In genomic region chr3:102787369-102787768, GRCm38 (mm10) we compare ENCODE assay signal across 15 mouse cellular contexts. TPM values are rescaled to one million over a fixed set of nuclear protein-coding genes. Genes with fewer than 3 reads are reported as not detected.
DNase-seq lines count a peak whose midpoint lies in the region; ATAC-seq and TF ChIP-seq lines count a peak whose summit lies in the region.
"Had no signal": no experiment of that assay in that cellular context is flagged by ENCODE, and none has a peak within 500 bp of the region (broad histone marks: within the 10 kb centered on the region; RNA-seq: fewer than 3 reads in every experiment).

No protein-coding gene starts in this region.

- no peak for ATAC-seq in liver, postnatal 0 days
- peak; percentile 83 for ATAC-seq in megakaryocyte, adult 5-6 weeks (ENCODE audit: poor library complexity, severe bottlenecking)

- TF ChIP-seq CTCF in liver, postnatal 0 days (IDR thresholded peaks at IDR 0.05; ENCODE audit: low read depth) = peak; percentile 34; the same call in 1 of the 2 replicates

- H3K4me3 ChIP-seq in liver, postnatal 0 days (ENCODE audit: low read depth, low read length) = no peak overlapping the region
- H3K4me3 ChIP-seq: limb, embryonic 13.5 days; myocyte had no signal

- H3K9ac ChIP-seq in liver, postnatal 0 days (replicated peaks) = no peak overlapping the region
- H3K9ac ChIP-seq: limb, embryonic 13.5 days had no signal

- no peak for TF ChIP-seq EP300 in liver, postnatal 0 days (IDR thresholded peaks at IDR 0.05; ENCODE audit: low read depth)

- H3K4me1 ChIP-seq in liver, postnatal 0 days (ENCODE audit: insufficient read depth) = no peaks in the 10 kb centered on the region
- H3K4me1 ChIP-seq: limb, embryonic 13.5 days had no signal

- no peaks in the 10 kb centered on the region for H3K36me3 ChIP-seq in liver, postnatal 0 days (replicated peaks; ENCODE audit: insufficient read depth, low read length)
- H3K36me3 ChIP-seq: limb, embryonic 13.5 days had no signal

- WGBS in liver, postnatal 0 days (ENCODE audit: insufficient replicate concordance) = 20% methylated on average over 4 of the region's 4 CpGs

- DNase-seq in liver, postnatal 0 days = no peak
- DNase-seq in liver (no peak), A20 (ENCODE audit: low read depth, low spot score) (peak; percentile 28), ES-CJ7 (ENCODE audit: low read depth, low spot score) (peak; percentile 22)
- DNase-seq in gastrocnemius, postnatal 25 days = no peak
- no peak for DNase-seq in cerebellum, adult 8-10 months
- DNase-seq: adrenal gland, postnatal 14 days; cerebellum, adult 11-12 months; layer of hippocampus, postnatal 36 days; lung, postnatal 4 days had no signal

- no peak overlapping the region for H3K27ac ChIP-seq in liver, postnatal 0 days (ENCODE audit: low read depth)
- H3K27ac ChIP-seq: limb, embryonic 13.5 days had no signal

- no peaks in the 10 kb centered on the region for H3K9me3 ChIP-seq in liver, postnatal 0 days (ENCODE audit: low read length)
- H3K9me3 ChIP-seq: limb, embryonic 13.5 days had no signal

- H3K27me3 ChIP-seq in liver, postnatal 0 days (ENCODE audit: insufficient read depth, low read length) = no peaks in the 10 kb centered on the region

- no peak overlapping the region for H3K4me2 ChIP-seq in liver, postnatal 0 days (ENCODE audit: low read depth, low read length)
- H3K4me2 ChIP-seq: heart, embryonic 11.5 days; limb, embryonic 13.5 days had no signal

RNA-seq across cellular contexts. Expression of gene Tshb, which starts 4.9 kb away (rescaled TPM):
- 0.04 TPM in 1 of 2 replicates, not detected in the other for polyA plus RNA-seq in liver, postnatal 0 days (2015; fragmentation: Nextera tagmentation; extraction: Ambion mirVana)
- not detected in 2 replicates for total RNA-seq in megakaryocyte, adult 5-6 weeks (2015)
- not detected in 2 replicates for total RNA-seq in megakaryocyte, adult 5-6 weeks (2017)
- not detected for total RNA-seq in gastrocnemius, postnatal 25 days (2021)
- total RNA-seq: adrenal gland, postnatal 14 days; layer of hippocampus, postnatal 36 days had no signal
- polyA plus RNA-seq: kidney, embryonic 16.5 days; myocyte had no signal

RNA-seq across cellular contexts. Expression of gene Tspan2, which starts 53.0 kb away (rescaled TPM):
- 1.9 and 2.1 TPM in 2 replicates for polyA plus RNA-seq in liver, postnatal 0 days (2015; fragmentation: Nextera tagmentation; extraction: Ambion mirVana)
- total RNA-seq in megakaryocyte, adult 5-6 weeks (2015) = 4.0 and 4.7 TPM in 2 replicates
- total RNA-seq in megakaryocyte, adult 5-6 weeks (2017) = 2.7 and 2.8 TPM in 2 replicates
- 1 to 10 TPM; 5.2 to 7.6 TPM for total RNA-seq in gastrocnemius, postnatal 25 days (2021)

Comparison
In these comparisons a context has a peak if more than half of its experiments do, and no peak if none do; other contexts are left out.
1. DNase-seq: peak in A20 (single experiment) and ES-CJ7 (single experiment); none in liver, postnatal 0 days (single experiment), liver (single experiment), gastrocnemius, postnatal 25 days (single experiment) and cerebellum, adult 8-10 months (single experiment).